Mouse (Mus musculus) c-Kit-negative CD71-positive TER-119-positive erythroid progenitor cells, embryonic 14.5 days (primary cell): ENCODE data around the gene Zdhhc22.

ENCODE experiments used
- DNase-seq: peaks from one replicate; pipeline ENCODE4 v3.0.0-alpha.2; 2013; ENCODE audit warnings: low read depth, low spot score

Gene Zdhhc22

GRCm38 (mm10) chr12:86935692-86936282 is 54.4 kb downstream of the Zdhhc22 start:
- no peak for DNase-seq

GRCm38 (mm10) chr12:86934748-86935147 is 55.5 kb downstream of the Zdhhc22 start:
- DNase-seq = no peak

DNA sequence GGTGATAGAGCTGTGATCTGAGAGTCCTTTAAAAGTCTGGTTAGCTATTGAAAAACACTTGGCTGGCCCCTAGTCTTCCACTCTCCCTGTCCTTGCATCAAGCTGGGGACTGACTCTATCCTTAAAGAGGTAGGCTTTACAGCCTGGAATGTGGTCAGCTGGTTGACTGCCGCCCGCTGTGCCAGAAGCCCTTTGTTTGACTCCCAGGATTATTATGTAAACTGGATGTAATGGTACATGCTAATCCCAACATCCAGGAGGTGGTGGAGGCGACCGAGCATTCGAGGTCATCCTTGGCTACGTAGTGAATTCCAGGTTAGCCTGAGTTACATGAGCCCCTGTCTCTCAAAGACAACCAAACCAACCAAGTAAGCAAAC is 57.7 kb downstream of the Zdhhc22 start:
- no peak for DNase-seq

DNA sequence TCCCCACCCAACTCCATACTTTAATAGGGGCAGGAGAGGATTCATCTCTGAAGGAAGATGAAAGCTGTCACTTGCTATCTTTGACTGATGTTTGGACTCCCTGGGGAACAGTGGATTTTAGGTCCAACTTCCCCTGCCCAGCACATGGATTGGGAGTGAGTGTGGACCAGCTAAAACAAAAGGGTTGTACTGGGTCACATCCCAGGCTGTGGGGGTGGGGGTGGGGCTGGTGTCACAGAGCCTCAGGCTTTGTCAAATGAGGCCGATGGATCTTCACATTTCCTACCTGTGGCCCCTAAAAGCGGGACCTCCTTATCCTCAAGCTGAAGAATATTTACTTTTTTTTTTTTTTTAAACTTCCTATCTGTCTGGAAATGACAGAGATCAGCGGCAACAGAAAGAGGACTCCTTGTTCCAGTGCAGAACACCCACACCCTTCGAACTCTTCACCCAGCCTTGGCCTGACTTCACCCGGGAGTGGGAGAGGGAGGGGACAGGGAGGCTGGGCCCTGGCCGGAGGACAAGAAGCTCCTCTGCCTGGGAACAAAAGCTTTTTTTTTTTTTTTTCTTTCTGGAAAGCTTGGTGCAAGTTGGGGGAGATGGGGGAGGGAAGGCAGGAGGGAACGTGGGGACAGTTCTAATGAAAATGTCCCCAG is 58.2 kb downstream of the Zdhhc22 start:
- DNase-seq = no peak

DNA sequence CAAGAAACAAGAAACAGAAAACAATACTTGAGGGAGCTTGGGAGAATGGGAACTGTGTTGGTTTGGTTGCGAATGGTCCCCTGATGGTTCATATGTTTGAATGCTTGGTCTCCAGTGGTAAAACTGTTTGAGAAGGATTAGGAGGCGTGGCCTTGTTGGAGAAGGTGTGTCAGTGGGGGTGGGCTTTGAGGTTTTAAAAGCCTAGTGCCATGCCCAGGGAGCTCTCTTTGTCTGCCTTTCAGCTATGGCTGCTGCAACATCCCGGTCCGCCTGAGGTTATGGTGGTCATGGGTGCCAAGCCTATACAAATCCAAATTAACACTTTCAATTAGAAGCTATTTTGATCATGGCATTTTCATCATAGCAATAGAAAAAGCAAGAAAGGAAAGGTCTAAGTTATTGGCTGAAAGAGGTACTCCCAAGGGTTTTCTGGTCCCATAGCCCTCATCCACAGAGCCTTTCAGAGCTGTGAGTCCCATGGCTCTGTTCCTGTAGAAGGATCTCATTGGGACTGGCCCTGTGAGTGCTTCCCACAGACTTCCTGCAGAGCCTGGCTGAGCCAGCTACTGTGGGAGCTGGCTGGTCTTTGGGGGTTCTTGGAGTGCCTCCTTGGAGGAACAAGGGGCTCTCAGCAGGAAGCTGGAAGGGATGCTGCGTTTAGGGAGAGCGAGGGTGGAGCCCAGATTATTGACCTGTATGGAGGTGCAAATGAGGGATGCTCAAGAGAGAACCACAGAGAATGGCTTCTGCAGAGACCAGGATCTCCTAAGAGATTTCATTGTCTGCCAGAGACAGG is 59.1 kb downstream of the Zdhhc22 start:
- DNase-seq = no peak
